Comparison of ENCODE assay signal across 10 mouse cellular contexts in the genomic region with DNA sequence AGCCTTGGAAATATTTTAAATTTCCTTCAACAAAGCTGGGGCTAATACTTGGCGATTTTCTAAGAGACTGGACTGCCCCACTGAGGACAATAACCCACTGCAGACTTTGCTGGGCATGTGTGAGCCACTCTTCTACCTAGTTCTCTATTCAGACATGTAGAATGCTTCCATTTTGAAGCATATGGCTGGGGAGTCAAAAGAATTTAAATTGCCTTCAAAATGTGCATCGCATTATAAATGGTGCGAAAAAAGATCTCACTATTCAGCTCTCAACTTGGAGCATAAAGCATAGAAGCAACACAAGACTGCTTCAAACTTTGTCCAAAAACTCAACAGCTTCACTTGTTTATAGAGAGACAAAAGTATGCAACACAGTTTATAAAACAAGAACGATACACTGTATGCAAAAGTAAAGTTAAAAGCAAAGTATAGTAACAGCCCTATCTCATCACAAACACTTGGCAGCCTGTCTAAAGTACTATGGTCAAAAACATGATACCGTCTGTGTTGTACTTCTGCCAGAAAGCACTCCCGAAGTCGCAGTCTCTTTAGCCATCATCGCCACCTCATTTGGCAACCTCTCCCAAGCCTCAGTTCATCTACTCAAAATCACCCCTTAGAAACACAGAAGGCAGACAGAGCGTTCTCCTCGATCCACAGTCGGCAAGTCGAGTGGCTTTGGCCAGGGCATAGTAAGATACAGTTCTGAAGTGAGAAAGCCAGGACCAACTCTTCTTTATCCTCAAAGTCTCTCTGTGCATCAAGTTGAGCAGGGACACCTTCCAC.
DNase-seq lines count a peak whose midpoint lies in the region; ATAC-seq and TF ChIP-seq lines count a peak whose summit lies in the region.
"Had no signal": no experiment of that assay in that cellular context is flagged by ENCODE, and none has a peak within 500 bp of the region (broad histone marks: within the 10 kb centered on the region; RNA-seq: fewer than 3 reads in every experiment).

No protein-coding gene starts in this region.

- H3K9ac ChIP-seq in limb, embryonic 14.5 days (ENCODE audit: low read depth, low read length, severe bottlenecking), result no peak overlapping the region

- H3K27ac ChIP-seq in limb, embryonic 14.5 days (replicated peaks; ENCODE audit: low read depth, low read length), result peak overlapping the region; percentile 58; the same call in 1 of the 2 replicates

- peaks cover 35% of the 10 kb centered on the region for H3K4me1 ChIP-seq in lung, adult 2 months (ENCODE audit: control insufficient read depth, insufficient read depth, low read length)
- peaks cover 31% of the 10 kb centered on the region for H3K4me1 ChIP-seq in limb, embryonic 14.5 days (ENCODE audit: control insufficient read depth, insufficient read depth, low read length)

- TF ChIP-seq POLR2A in lung, adult 2 months (IDR thresholded peaks at IDR 0.05; ENCODE audit: borderline replicate concordance, extremely low read depth, low read depth, low read length), result no peak
- no peak for TF ChIP-seq POLR2A in limb, embryonic 14.5 days (IDR thresholded peaks at IDR 0.05; ENCODE audit: borderline replicate concordance, extremely low read depth, insufficient read depth, insufficient read length)

- H3K9me3 ChIP-seq in limb, embryonic 14.5 days (ENCODE audit: control insufficient read depth, low read length), result no peaks in the 10 kb centered on the region

- no peak for DNase-seq in frontal cortex, postnatal 14 days (ENCODE audit: low spot score in 2 of 2)
- peak; percentile 44 to 56 for DNase-seq in lung, adult 18-20 months
- no peak for DNase-seq in lung, adult 2 months
- DNase-seq in limb, embryonic 14.5 days (ENCODE audit: low spot score), result peak; percentile 31
- no peak for DNase-seq in neural tube, embryonic 10.5 days (ENCODE audit: extremely low spot score, low spot score)
- DNase-seq in gastrocnemius, adult 18-20 months (ENCODE audit: low spot score), result no peak
- no peak for DNase-seq in thymus, postnatal 10 days (ENCODE audit: low spot score in 2 of 2)
- DNase-seq: liver had no signal

- WGBS in lung, adult 2 months, result 36% methylated on average over 12 of the region's 12 CpGs
- 65% methylated on average over 12 of the region's 12 CpGs for WGBS in limb, embryonic 14.5 days

- no peaks in the 10 kb centered on the region for H3K36me3 ChIP-seq in limb, embryonic 14.5 days (ENCODE audit: control insufficient read depth, insufficient read depth, low read length)

- TF ChIP-seq CTCF in lung, adult 2 months (IDR thresholded peaks at IDR 0.05; ENCODE audit: insufficient read depth, low read length), result no peak

- H3K4me3 ChIP-seq in lung, adult 2 months (replicated peaks; ENCODE audit: extremely low read depth, low read depth, low read length), result no peak overlapping the region
- H3K4me3 ChIP-seq in limb, embryonic 14.5 days (replicated peaks; ENCODE audit: low read length), result no peak overlapping the region

- ATAC-seq in frontal cortex, adult (ENCODE audit: low TSS enrichment), result peak; percentile 75
- ATAC-seq in limb, embryonic 14.5 days (ENCODE audit: low FRiP score, low read depth), result no peak; the same call in 1 of the 2 replicates
- ATAC-seq: midbrain, embryonic 16.5 days had no signal

- no peaks in the 10 kb centered on the region for H3K27me3 ChIP-seq in limb, embryonic 14.5 days (ENCODE audit: control insufficient read depth, insufficient read depth, low read length)

- H3K4me2 ChIP-seq in limb, embryonic 14.5 days (replicated peaks; ENCODE audit: low read depth, low read length, severe bottlenecking), result no peak overlapping the region

Comparison
In these comparisons a context has a peak if more than half of its experiments do, and no peak if none do; other contexts are left out.
1. DNase-seq: peak in lung, adult 18-20 months (2 of 2) and limb, embryonic 14.5 days (single experiment); none in frontal cortex, postnatal 14 days (0 of 2), lung, adult 2 months (single experiment), neural tube, embryonic 10.5 days (single experiment), gastrocnemius, adult 18-20 months (single experiment) and thymus, postnatal 10 days (0 of 2).